Mouse (Mus musculus) neural tube, embryonic 11.5 days (tissue): ENCODE measurements around the gene H2-Ke6. TPM values are rescaled to one million over a fixed set of nuclear protein-coding genes. Genes with fewer than 3 reads are reported as not detected.

Source experiments
- ATAC-seq: fragments of 200-750 bp; cut with Nextera tagmentation; 2 replicates; pipeline ENCODE4 v1.8.0; 2017; ENCODE audit warnings: moderate number of reproducible peaks, mild to moderate bottlenecking, moderate TSS enrichment, moderate library complexity; ENCODE audit not compliant: insufficient read depth, low FRiP score, low TSS enrichment
- DNase-seq: peaks from one replicate; pipeline ENCODE4 v3.0.0-alpha.2; 2015; ENCODE audit warnings: low spot score
- H3K27ac ChIP-seq: fragments of 300-500 bp; sonication (generic); 2 replicates; pipeline ENCODE4 v1.5.1; 2014; ENCODE audit warnings: low read depth, mild to moderate bottlenecking, low read length
- H3K27me3 ChIP-seq: fragments of 300-500 bp; sonication (generic); 2 replicates; pipeline ENCODE4 v1.6.1; 2014; ENCODE audit warnings: mild to moderate bottlenecking, low read length, mixed read lengths; ENCODE audit not compliant: control insufficient read depth, insufficient read depth
- H3K36me3 ChIP-seq: fragments of 300-500 bp; sonication (generic); 2 replicates; pipeline ENCODE4 v1.6.1; 2014; ENCODE audit warnings: mild to moderate bottlenecking, low read length, moderate library complexity, mixed read lengths; ENCODE audit not compliant: control insufficient read depth, insufficient read depth
- H3K4me1 ChIP-seq: fragments of 300-500 bp; sonication (generic); 2 replicates; pipeline ENCODE4 v1.6.1; 2014; ENCODE audit warnings: low read length, mixed read lengths; ENCODE audit not compliant: control insufficient read depth, insufficient read depth
- H3K4me2 ChIP-seq: fragments of 300-500 bp; sonication (generic); 2 replicates; pipeline ENCODE4 v1.6.1; 2014; ENCODE audit warnings: low read depth, mild to moderate bottlenecking, moderate library complexity
- H3K4me3 ChIP-seq: fragments of 300-500 bp; sonication (generic); 2 replicates; pipeline ENCODE4 v1.5.1; 2014; ENCODE audit warnings: low read depth, low read length
- H3K9ac ChIP-seq: fragments of 300-500 bp; sonication (generic); 2 replicates; pipeline ENCODE4 v1.6.1; 2014; ENCODE audit warnings: mild to moderate bottlenecking, low read length
- H3K9me3 ChIP-seq: fragments of 300-500 bp; sonication (generic); 2 replicates; pipeline ENCODE4 v1.6.1; 2016; ENCODE audit warnings: low read length; ENCODE audit not compliant: control insufficient read depth
- WGBS: fragments of 180-500 bp; shearing (Covaris S2); extraction: QIAGEN DNeasy Blood & Tissue Kit; methylation state at CpG from one replicate; pipeline ENCODE4 v1.1.7; 2014; 5-methylcytosine and 5-hydroxymethylcytosine counted together
- polyA plus RNA-seq: library from polyadenylated mRNA; unstranded; fragments of >200 nt; fragmentation: Nextera tagmentation; extraction: Ambion mirVana; gene quantifications from 2 replicates; pipeline ENCODE4 v1.2.1, GENCODE M21; 2014

Gene H2-Ke6
- polyA plus RNA-seq, 1 experiment from 2014 or later, result 48.1 TPM

DNA sequence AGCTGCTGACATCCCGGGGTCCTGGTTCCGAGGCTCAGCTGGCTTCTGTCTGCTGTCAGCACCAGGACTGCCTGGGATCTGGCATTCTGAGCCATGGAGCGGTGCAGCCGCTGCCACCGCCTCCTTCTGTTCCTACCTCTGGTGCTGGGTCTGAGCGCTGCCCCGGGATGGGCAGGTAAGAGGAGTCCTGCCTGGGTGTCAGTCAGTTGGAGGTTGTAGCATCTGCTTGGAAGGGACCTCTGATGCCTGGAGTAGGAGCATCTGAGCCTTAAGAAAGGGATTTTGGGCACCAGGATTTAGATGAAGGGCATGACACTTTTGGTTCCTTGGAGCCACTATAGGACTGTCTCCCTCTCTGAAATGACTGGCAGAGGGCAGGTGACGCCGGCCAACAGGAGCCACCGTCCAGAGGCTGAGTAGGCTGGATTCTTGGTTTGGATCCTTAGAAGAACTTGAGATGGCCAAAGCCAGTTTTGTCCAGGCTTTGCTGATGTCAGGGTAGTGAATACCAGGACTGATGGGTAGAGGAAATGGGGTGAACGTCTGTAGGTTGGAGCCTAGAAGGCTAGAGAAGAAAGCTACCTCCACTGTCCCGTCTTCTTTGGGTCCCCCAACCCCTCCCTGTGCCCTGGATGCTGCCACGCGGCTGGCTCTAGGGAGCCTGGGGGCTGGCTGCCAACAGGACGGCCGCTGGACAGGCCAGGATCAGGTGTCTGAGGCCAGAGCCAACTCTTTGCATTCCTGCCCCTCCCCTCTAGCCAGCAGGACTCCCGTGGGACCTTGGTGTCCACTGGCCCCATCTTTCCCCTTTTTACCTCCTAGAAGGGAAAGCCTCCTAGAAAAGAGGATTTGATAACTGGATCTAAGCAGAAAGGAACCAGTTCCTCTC lies 11.9 kb upstream of the H2-Ke6 start:
- Histone ChIP-seq H3K36me3 (peaks cover 12% of the 10 kb centered on the region), H3K27ac (no peak overlapping the region), H3K27me3 (0 out of 2 replicates have a peak, but pooled peaks cover 2% of the 10 kb centered on the region), H3K4me3 (no peak overlapping the region), H3K9me3 (no peaks in the 10 kb centered on the region; the same call in 1 of the 2 replicates), H3K9ac (peak overlapping the region; percentile 39), H3K4me1 (peaks cover 32% of the 10 kb centered on the region), H3K4me2 (peak overlapping the region; percentile 43)
- DNase-seq (no peak), ATAC-seq (no peak)
- 29% methylated on average over 17 of the region's 17 CpGs for WGBS

DNA sequence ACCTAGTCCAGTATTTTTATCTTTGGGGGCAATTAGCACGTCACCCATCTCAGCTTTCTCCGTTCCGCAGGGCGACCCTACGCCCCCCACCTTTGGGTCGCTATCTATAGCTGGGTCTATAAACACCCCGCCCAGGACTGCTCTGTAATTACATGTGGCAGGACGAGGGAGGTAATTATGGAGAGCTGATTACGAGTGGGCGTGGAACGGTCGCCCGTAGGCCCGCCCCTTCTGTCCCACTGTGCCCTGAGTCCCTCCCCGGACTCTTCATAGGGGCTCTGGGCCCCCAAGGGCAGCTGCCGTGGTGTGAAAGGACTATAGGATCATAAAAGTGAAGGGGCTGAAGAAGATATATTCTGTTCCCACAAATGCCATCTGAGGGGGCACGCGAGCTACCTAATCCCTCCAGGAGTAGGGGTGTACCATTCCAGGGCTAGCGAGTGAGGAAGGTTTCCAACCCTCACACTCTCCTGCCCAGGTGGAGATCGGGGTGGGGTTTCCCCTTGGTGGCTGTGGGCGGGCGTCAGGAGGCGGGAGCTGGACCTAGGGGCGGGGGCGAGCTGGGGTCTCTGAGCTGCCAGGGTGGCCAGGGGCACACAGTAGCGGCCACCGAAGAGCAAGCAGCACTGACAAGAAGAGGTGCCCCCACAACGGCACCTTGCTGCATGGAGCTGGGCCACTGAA lies 11.2 kb upstream of the H2-Ke6 start, which contains the start of gene Col11a2:
Gene Col11a2 (plus strand): TSS at position 560 of the 684 bp plus-strand sequence.
- 8% methylated on average over 27 of the region's 28 CpGs for WGBS
- Histone ChIP-seq H3K9ac (peak within 1 kb of the TSS; percentile 39), H3K9me3 (no peaks in the 10 kb centered on the region; the same call in 1 of the 2 replicates), H3K36me3 (peaks cover 12% of the 10 kb centered on the region), H3K4me1 (peaks cover 32% of the 10 kb centered on the region), H3K27me3 (0 out of 2 replicates have a peak, but pooled peaks cover 2% of the 10 kb centered on the region), H3K4me3 (peak within 1 kb of the TSS; percentile 23), H3K27ac (0 out of 2 replicates have a peak within 1 kb of the TSS, but pooled peaks have one; percentile 14), H3K4me2 (peak within 1 kb of the TSS; percentile 43)
- ATAC-seq (peak; percentile 63), DNase-seq (no peak)

DNA sequence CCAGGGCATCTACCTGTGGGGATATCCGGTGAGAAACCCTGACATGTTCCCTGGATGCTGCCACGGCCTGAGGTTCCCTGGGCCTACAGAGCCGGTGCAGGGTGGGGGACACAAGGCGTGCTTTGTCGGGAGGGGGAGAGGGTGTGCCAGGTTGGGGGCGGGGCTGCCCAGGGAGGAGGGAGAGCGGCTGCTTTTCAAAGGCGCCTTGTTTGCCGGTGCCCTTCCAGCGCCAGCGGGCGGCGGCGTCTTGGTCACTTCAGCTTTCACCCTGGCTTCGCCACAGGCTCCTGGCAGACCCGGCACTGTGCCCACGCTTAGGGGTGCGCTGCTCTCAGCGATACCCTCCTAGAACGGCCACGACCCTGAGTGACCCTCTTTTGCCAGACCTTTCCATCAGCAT lies 10.6 kb upstream of the H2-Ke6 start:
- H3K36me3 ChIP-seq, result peaks cover 12% of the 10 kb centered on the region
- 13% methylated on average over 20 of the region's 21 CpGs for WGBS
- ATAC-seq (0 out of 2 replicates have a peak, but pooled peaks have one; percentile 15), DNase-seq (no peak)
- peaks cover 32% of the 10 kb centered on the region for H3K4me1 ChIP-seq
- H3K27me3 ChIP-seq, result 0 out of 2 replicates have a peak, but pooled peaks cover 2% of the 10 kb centered on the region
- peak overlapping the region; percentile 23 for H3K4me3 ChIP-seq
- H3K4me2 ChIP-seq, result peak overlapping the region; percentile 43
- H3K27ac ChIP-seq, result no peak overlapping the region
- no peaks in the 10 kb centered on the region; the same call in 1 of the 2 replicates for H3K9me3 ChIP-seq
- peak overlapping the region; percentile 39 for H3K9ac ChIP-seq

DNA sequence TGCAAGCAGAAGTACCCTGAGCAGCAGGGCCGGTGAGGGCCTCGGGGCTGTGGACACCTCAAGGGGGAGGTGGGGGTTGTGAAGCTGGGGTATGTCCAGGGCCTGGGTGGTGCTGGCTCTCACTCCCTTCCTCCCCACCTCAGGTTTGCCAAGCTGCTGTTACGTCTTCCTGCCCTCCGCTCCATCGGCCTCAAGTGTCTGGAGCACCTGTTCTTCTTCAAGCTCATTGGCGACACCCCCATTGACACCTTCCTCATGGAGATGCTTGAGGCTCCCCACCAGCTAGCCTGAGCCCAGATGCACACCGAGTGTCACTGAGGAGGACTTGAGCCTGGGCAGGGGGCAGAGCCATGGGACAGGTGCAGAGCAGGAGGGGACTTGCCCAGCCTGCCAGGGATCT lies 9.4 kb upstream of the H2-Ke6 start:
- no peak overlapping the region for H3K4me2 ChIP-seq
- DNase-seq, result no peak
- H3K36me3 ChIP-seq, result peaks cover 12% of the 10 kb centered on the region
- no peak overlapping the region for H3K4me3 ChIP-seq
- 0 out of 2 replicates have a peak, but pooled peaks cover 2% of the 10 kb centered on the region for H3K27me3 ChIP-seq
- ATAC-seq, result no peak
- peaks cover 36% of the 10 kb centered on the region for H3K4me1 ChIP-seq
- no peak overlapping the region for H3K9ac ChIP-seq
- WGBS, result 87% methylated on average over 7 of the region's 7 CpGs
- H3K9me3 ChIP-seq, result no peaks in the 10 kb centered on the region; the same call in 1 of the 2 replicates
- H3K27ac ChIP-seq, result no peak overlapping the region

GRCm38 (mm10) chr17:34036647-34037046 lies 8.8 kb upstream of the H2-Ke6 start:
- peaks cover 36% of the 10 kb centered on the region for H3K4me1 ChIP-seq
- no peak overlapping the region for H3K9ac ChIP-seq
- H3K27me3 ChIP-seq, result 0 out of 2 replicates have a peak, but pooled peaks cover 2% of the 10 kb centered on the region
- H3K36me3 ChIP-seq, result peaks cover 12% of the 10 kb centered on the region
- H3K4me2 ChIP-seq, result no peak overlapping the region
- no peak overlapping the region for H3K4me3 ChIP-seq
- H3K27ac ChIP-seq, result no peak overlapping the region
- ATAC-seq (no peak), DNase-seq (no peak)
- H3K9me3 ChIP-seq, result no peaks in the 10 kb centered on the region; the same call in 1 of the 2 replicates
- 75% methylated on average over 10 of the region's 10 CpGs for WGBS

DNA sequence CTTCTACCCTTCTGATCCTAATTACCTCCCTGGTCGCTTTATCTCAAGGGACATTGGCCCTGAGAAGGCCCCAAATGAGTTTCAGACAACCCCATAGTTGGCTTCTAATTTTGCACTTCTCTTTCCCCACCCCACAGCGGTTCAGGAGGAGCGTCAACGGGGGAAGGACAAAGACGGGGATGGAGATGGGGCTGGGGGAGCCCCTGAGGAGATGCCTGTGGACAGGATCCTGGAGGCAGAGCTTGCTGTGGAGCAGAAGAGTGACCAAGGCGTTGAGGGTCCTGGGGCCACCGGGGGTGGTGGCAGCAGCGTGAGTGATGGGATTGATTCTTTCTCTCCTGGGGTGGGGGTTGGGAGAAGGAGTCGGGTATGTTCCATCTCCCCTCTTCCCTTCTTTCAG lies 7.7 kb upstream of the H2-Ke6 start:
- no peak overlapping the region for H3K27ac ChIP-seq
- peaks cover 30% of the 10 kb centered on the region for H3K4me1 ChIP-seq
- 0 out of 2 replicates have a peak, but pooled peaks cover 2% of the 10 kb centered on the region for H3K27me3 ChIP-seq
- no peak overlapping the region for H3K4me2 ChIP-seq
- no peak overlapping the region for H3K9ac ChIP-seq
- DNase-seq (no peak), ATAC-seq (no peak)
- H3K9me3 ChIP-seq, result no peaks in the 10 kb centered on the region; the same call in 1 of the 2 replicates
- H3K4me3 ChIP-seq, result no peak overlapping the region
- peaks cover 12% of the 10 kb centered on the region for H3K36me3 ChIP-seq
- WGBS, result 92% methylated on average over 9 of the region's 9 CpGs

GRCm38 (mm10) chr17:34034064-34034463 lies 6.2 kb upstream of the H2-Ke6 start:
- Histone ChIP-seq H3K4me3 (no peak overlapping the region), H3K36me3 (peaks cover 22% of the 10 kb centered on the region), H3K9ac (no peak overlapping the region), H3K9me3 (no peaks in the 10 kb centered on the region; the same call in 1 of the 2 replicates), H3K4me2 (no peak overlapping the region), H3K4me1 (peaks cover 33% of the 10 kb centered on the region), H3K27ac (no peak overlapping the region), H3K27me3 (no peaks in the 10 kb centered on the region)
- 80% methylated on average over 10 of the region's 10 CpGs for WGBS
- DNase-seq (peak; percentile 64), ATAC-seq (no peak)

- no peak for ATAC-seq
- Histone ChIP-seq H3K27ac (no peak overlapping the region), H3K36me3 (peaks cover 25% of the 10 kb centered on the region), H3K4me2 (no peak overlapping the region), H3K27me3 (no peaks in the 10 kb centered on the region), H3K9ac (no peak overlapping the region), H3K4me1 (peaks cover 33% of the 10 kb centered on the region), H3K9me3 (no peaks in the 10 kb centered on the region; the same call in 1 of the 2 replicates), H3K4me3 (no peak overlapping the region)
- peak; percentile 6 for DNase-seq
- WGBS, result 93% methylated on average over 9 of the region's 9 CpGs
Observed at GRCm38 (mm10) chr17:34033441-34033840, 5.6 kb upstream of the H2-Ke6 start.
